Mouse (Mus musculus): ENCODE results near the gene Cyp1a2. TPM values are rescaled to one million over a fixed set of nuclear protein-coding genes. Genes with fewer than 3 reads are reported as not detected.
"Not testable (repeated sequence)": the region's sequence is repeated elsewhere in the genome, so short reads cannot be mapped to it uniquely, and the experiment has no call there.

Gene Cyp1a2
- polyA plus RNA-seq, 2 experiments: not detected

DNA sequence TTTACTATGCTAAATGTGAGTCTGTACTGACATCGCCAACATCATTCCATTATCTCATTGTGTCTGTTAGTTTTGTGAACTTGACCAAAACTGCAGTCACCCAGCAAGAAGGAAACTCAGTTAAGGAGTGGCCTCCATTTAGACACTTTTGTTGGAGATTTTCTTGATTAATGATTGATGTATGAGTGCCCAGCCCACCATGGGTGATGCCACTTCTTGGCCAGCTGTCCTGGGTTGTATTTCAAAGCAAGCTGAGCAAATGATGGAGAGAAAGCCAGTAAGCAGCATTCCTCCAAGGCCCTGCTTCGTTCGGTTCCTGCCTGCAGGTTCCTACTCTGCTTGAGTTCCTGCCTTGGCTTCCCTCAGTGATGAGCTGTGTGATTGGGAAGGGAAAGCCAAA is 37.2 kb upstream of the Cyp1a2 start:
- no peak overlapping the region for H3K9ac ChIP-seq (ENCODE audit: low read depth, low read length, severe bottlenecking)
- no peak overlapping the region for H3K4me3 ChIP-seq (replicated peaks; ENCODE audit: low read length)
- no peaks in the 10 kb centered on the region for H3K9me3 ChIP-seq (ENCODE audit: control insufficient read depth, low read length)
- no peaks in the 10 kb centered on the region for H3K27me3 ChIP-seq (ENCODE audit: control insufficient read depth, insufficient read depth, low read length)
- H3K36me3 ChIP-seq (ENCODE audit: control insufficient read depth, insufficient read depth, low read length): peaks cover 54% of the 10 kb centered on the region
- WGBS: 83% methylated on average over 3 of the region's 3 CpGs
- no peak overlapping the region for H3K27ac ChIP-seq (replicated peaks; ENCODE audit: low read depth, low read length)
- TF ChIP-seq POLR2A (IDR thresholded peaks at IDR 0.05; ENCODE audit: borderline replicate concordance, extremely low read depth, insufficient read depth, insufficient read length): no peak
- no peak overlapping the region for H3K4me2 ChIP-seq (replicated peaks; ENCODE audit: low read depth, low read length, severe bottlenecking)
- ATAC-seq (ENCODE audit: low FRiP score, low read depth) (no peak), DNase-seq (ENCODE audit: low spot score) (no peak)
- H3K4me1 ChIP-seq (ENCODE audit: control insufficient read depth, insufficient read depth, low read length): no peaks in the 10 kb centered on the region

DNA sequence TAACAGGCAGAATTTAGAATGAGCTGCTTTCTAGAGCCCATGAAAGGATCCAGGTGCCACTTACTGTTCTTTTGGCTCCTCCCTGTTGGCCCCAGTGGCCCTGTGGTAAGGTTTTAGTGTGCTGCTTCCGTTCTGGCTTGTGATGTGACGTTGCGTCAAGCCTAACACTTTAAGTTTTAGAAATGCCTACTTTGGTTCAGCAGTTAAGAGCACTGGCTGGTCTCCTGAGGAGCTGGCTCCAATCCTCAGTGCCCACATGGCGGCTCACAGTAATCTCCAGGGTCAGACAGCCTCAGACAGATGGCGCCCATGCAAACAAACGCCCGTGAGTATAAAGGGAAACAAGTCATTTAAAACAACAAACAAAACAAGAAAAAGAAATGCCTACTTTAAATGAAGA is 34.9 kb upstream of the Cyp1a2 start:
- Histone ChIP-seq H3K27ac (replicated peaks; ENCODE audit: low read depth, low read length) (no peak overlapping the region), H3K4me3 (replicated peaks; ENCODE audit: low read length) (no peak overlapping the region), H3K4me1 (ENCODE audit: control insufficient read depth, insufficient read depth, low read length) (no peaks in the 10 kb centered on the region), H3K9ac (ENCODE audit: low read depth, low read length, severe bottlenecking) (no peak overlapping the region), H3K36me3 (ENCODE audit: control insufficient read depth, insufficient read depth, low read length) (peaks cover 66% of the 10 kb centered on the region), H3K9me3 (ENCODE audit: control insufficient read depth, low read length) (no peaks in the 10 kb centered on the region), H3K27me3 (ENCODE audit: control insufficient read depth, insufficient read depth, low read length) (no peaks in the 10 kb centered on the region), H3K4me2 (replicated peaks; ENCODE audit: low read depth, low read length, severe bottlenecking) (no peak overlapping the region)
- DNase-seq (ENCODE audit: low spot score) (no peak), ATAC-seq (ENCODE audit: low FRiP score, low read depth) (no peak)
- WGBS: 86% methylated on average over 7 of the region's 7 CpGs
- TF ChIP-seq POLR2A (IDR thresholded peaks at IDR 0.05; ENCODE audit: borderline replicate concordance, extremely low read depth, insufficient read depth, insufficient read length): no peak

DNA sequence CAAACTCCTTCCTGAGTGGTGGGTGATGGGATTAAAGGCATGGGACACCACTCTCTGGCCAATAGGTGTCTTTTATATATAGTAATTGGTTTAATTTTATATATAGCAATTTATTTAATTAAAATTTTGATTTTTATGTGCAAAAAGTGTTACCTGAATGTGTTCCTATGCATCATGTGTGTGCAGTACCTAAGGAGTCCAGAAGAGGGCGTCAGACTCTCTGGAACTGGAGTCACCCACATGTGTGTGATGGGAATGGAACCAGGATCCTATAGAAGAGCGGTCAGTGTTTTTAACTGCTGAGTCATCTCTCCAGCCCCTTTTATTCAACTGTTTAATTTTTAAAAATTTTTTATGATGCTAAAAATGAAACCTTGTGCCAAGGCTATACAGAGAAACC is 28.7 kb upstream of the Cyp1a2 start:
- Histone ChIP-seq H3K4me1 (ENCODE audit: control insufficient read depth, insufficient read depth, low read length) (peaks cover 8% of the 10 kb centered on the region), H3K4me3 (replicated peaks; ENCODE audit: low read length) (no peak overlapping the region), H3K27me3 (ENCODE audit: control insufficient read depth, insufficient read depth, low read length) (no peaks in the 10 kb centered on the region), H3K4me2 (replicated peaks; ENCODE audit: low read depth, low read length, severe bottlenecking) (no peak overlapping the region), H3K36me3 (ENCODE audit: control insufficient read depth, insufficient read depth, low read length) (peaks cover 36% of the 10 kb centered on the region), H3K27ac (replicated peaks; ENCODE audit: low read depth, low read length) (no peak overlapping the region), H3K9me3 (ENCODE audit: control insufficient read depth, low read length) (0 out of 2 replicates have a peak, but pooled peaks cover 3% of the 10 kb centered on the region), H3K9ac (ENCODE audit: low read depth, low read length, severe bottlenecking) (no peak overlapping the region)
- DNase-seq (ENCODE audit: low spot score) (no peak), ATAC-seq (ENCODE audit: low FRiP score, low read depth) (no peak)
- no peak for TF ChIP-seq POLR2A (IDR thresholded peaks at IDR 0.05; ENCODE audit: borderline replicate concordance, extremely low read depth, insufficient read depth, insufficient read length)
- WGBS: 74% methylated on average over 2 of the region's 2 CpGs

DNA sequence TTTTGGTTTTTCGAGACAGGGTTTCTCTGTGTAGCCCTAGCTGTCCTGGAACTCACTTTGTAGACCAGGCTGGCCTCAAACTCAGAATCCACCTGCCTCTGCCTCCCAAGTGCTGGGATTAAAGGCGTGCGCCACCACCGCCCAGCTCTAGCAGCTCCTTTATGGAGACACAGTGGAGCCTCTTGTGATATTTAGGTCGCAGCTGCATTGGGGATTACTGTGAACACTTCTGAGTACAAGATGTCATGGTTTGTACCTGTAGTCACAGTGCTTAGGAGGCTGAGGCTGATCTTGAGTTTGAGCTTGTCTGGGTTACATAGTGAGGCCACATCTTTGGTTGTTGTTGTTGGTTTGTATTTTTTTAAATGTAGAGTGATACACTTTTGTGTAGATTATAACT is 26.7 kb upstream of the Cyp1a2 start:
- H3K27me3 ChIP-seq (ENCODE audit: control insufficient read depth, insufficient read depth, low read length); H3K27ac ChIP-seq (replicated peaks; ENCODE audit: low read depth, low read length); H3K4me3 ChIP-seq (replicated peaks; ENCODE audit: low read length); H3K4me1 ChIP-seq (ENCODE audit: control insufficient read depth, insufficient read depth, low read length); DNase-seq (ENCODE audit: low spot score); H3K9ac ChIP-seq (ENCODE audit: low read depth, low read length, severe bottlenecking); ATAC-seq (ENCODE audit: low FRiP score, low read depth); H3K4me2 ChIP-seq (replicated peaks; ENCODE audit: low read depth, low read length, severe bottlenecking); H3K9me3 ChIP-seq (ENCODE audit: control insufficient read depth, low read length): not testable (repeated sequence)
- WGBS: 97% methylated on average over 4 of the region's 5 CpGs
- peaks cover 22% of the 10 kb centered on the region for H3K36me3 ChIP-seq (ENCODE audit: control insufficient read depth, insufficient read depth, low read length)

DNA sequence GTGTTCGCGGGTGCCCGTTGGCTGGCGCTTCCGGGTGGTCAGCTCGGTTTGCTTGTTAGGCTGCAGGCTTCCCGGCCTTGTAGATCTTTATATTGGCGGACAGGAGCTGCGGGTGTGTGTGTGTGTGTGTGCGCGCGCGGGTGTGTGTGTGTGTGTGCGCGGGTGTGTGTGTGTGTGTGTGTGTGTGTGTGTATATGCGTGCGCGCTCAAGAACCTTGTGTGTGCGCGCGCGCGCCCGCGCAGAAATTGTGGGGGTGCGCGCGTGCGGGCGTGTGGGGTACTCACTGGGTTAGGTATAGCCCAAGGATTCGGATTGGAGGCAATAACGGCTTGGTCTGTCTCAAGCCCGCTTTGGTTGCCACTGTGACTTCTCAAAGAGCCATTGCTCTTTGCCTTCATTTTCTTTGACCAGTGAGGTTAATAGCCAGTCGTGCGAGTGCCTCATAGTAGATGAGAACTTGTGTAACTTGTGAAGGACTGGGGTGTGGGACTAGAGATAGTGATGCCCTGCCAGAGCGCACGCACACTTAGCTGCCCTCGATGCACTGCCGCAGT is 25.3 kb upstream of the Cyp1a2 start:
- ATAC-seq (ENCODE audit: low FRiP score, low read depth) (peak; percentile 48), DNase-seq (ENCODE audit: low spot score) (peak; percentile 36)
- TF ChIP-seq POLR2A (IDR thresholded peaks at IDR 0.05; ENCODE audit: borderline replicate concordance, extremely low read depth, insufficient read depth, insufficient read length): no peak
- peaks cover 8% of the 10 kb centered on the region for H3K4me1 ChIP-seq (ENCODE audit: control insufficient read depth, insufficient read depth, low read length)
- peaks cover 8% of the 10 kb centered on the region for H3K36me3 ChIP-seq (ENCODE audit: control insufficient read depth, insufficient read depth, low read length)
- H3K27me3 ChIP-seq (ENCODE audit: control insufficient read depth, insufficient read depth, low read length): no peaks in the 10 kb centered on the region
- 0 out of 2 replicates have a peak, but pooled peaks cover 3% of the 10 kb centered on the region for H3K9me3 ChIP-seq (ENCODE audit: control insufficient read depth, low read length)
- H3K4me2 ChIP-seq (replicated peaks; ENCODE audit: low read depth, low read length, severe bottlenecking): peak overlapping the region; percentile 82
- H3K27ac ChIP-seq (replicated peaks; ENCODE audit: low read depth, low read length): peak overlapping the region; percentile 72
- 4% methylated on average over 36 of the region's 39 CpGs for WGBS
- peak overlapping the region; percentile 88 for H3K9ac ChIP-seq (ENCODE audit: low read depth, low read length, severe bottlenecking)
- peak overlapping the region; percentile 72 for H3K4me3 ChIP-seq (replicated peaks; ENCODE audit: low read length)

Data from limb, embryonic 14.5 days (tissue).